Mouse (Mus musculus) forebrain, embryonic 13.5 days (tissue): ENCODE results near the gene Gcnt2. TPM values are rescaled to one million over a fixed set of nuclear protein-coding genes. Genes with fewer than 3 reads are reported as not detected.
"Not testable (repeated sequence)": the region's sequence is repeated elsewhere in the genome, so short reads cannot be mapped to it uniquely, and the experiment has no call there.

ENCODE experiments used
- ATAC-seq: fragments of 200-750 bp; cut with Nextera tagmentation; 2 replicates; pipeline ENCODE4 v1.8.0; 2017
- H3K27ac ChIP-seq: fragments of 300-500 bp; sonication (generic); 2 replicates; pipeline ENCODE4 v1.5.1; 2015; ENCODE audit warnings: inconsistent platforms, mild to moderate bottlenecking, moderate library complexity
- H3K27me3 ChIP-seq: fragments of 300-500 bp; sonication (generic); 2 replicates; pipeline ENCODE4 v1.6.1; 2015; ENCODE audit warnings: mild to moderate bottlenecking, inconsistent platforms
- H3K36me3 ChIP-seq: fragments of 300-500 bp; sonication (generic); 2 replicates; pipeline ENCODE4 v1.6.1; 2015; ENCODE audit warnings: mild to moderate bottlenecking, inconsistent platforms; ENCODE audit not compliant: poor library complexity, severe bottlenecking
- H3K4me1 ChIP-seq: fragments of 300-500 bp; sonication (generic); 2 replicates; pipeline ENCODE4 v1.6.1; 2015; ENCODE audit warnings: inconsistent platforms
- H3K4me2 ChIP-seq: fragments of 300-500 bp; sonication (generic); 2 replicates; pipeline ENCODE4 v1.6.1; 2015; ENCODE audit warnings: inconsistent platforms, mild to moderate bottlenecking, moderate library complexity
- H3K4me3 ChIP-seq: fragments of 300-500 bp; sonication (generic); 2 replicates; pipeline ENCODE4 v1.5.1; 2015; ENCODE audit warnings: mild to moderate bottlenecking, inconsistent platforms
- H3K9ac ChIP-seq: fragments of 300-500 bp; sonication (generic); 2 replicates; pipeline ENCODE4 v1.6.1; 2015; ENCODE audit warnings: mild to moderate bottlenecking, inconsistent platforms
- H3K9me3 ChIP-seq: fragments of 300-500 bp; sonication (generic); replicated peaks from 2 replicates; pipeline ENCODE4 v1.6.1; 2016; ENCODE audit warnings: inconsistent platforms
- WGBS: fragments of 180-500 bp; shearing (Covaris S2); methylation state at CpG from one replicate; pipeline ENCODE4 v1.1.7; 2015; 5-methylcytosine and 5-hydroxymethylcytosine counted together
- polyA plus RNA-seq: library from polyadenylated mRNA; unstranded; fragments of >200 nt; fragmentation: Nextera tagmentation; extraction: Ambion mirVana; gene quantifications from 2 replicates; pipeline ENCODE4 v1.2.1, GENCODE M21; 2015

Gene Gcnt2
- polyA plus RNA-seq, 1 experiment from 2014 or later: 2.8 TPM

GRCm38 (mm10) chr13:40877589-40877988 is 18.0 kb downstream of the Gcnt2 start:
- WGBS: 85% methylated on average over 4 of the region's 4 CpGs
- Histone ChIP-seq H3K4me3 (no peak overlapping the region), H3K4me1 (no peaks in the 10 kb centered on the region), H3K36me3 (no peaks in the 10 kb centered on the region), H3K9me3 (no peaks in the 10 kb centered on the region), H3K27me3 (no peaks in the 10 kb centered on the region), H3K9ac (no peak overlapping the region), H3K4me2 (no peak overlapping the region), H3K27ac (no peak overlapping the region)
- no peak for ATAC-seq

GRCm38 (mm10) chr13:40880557-40880956 is 21.0 kb downstream of the Gcnt2 start:
- no peak overlapping the region for H3K4me2 ChIP-seq
- H3K27me3 ChIP-seq: no peaks in the 10 kb centered on the region
- H3K4me1 ChIP-seq: no peaks in the 10 kb centered on the region
- no peak overlapping the region for H3K4me3 ChIP-seq
- no peak for ATAC-seq
- WGBS: 80% methylated on average over 8 of the region's 8 CpGs
- no peak overlapping the region for H3K9ac ChIP-seq
- H3K9me3 ChIP-seq: no peaks in the 10 kb centered on the region
- no peaks in the 10 kb centered on the region for H3K36me3 ChIP-seq
- no peak overlapping the region for H3K27ac ChIP-seq

- WGBS: 91% methylated on average over 5 of the region's 5 CpGs
- no peak overlapping the region for H3K4me3 ChIP-seq
- no peaks in the 10 kb centered on the region for H3K9me3 ChIP-seq
- peaks cover 12% of the 10 kb centered on the region for H3K4me1 ChIP-seq
- H3K4me2 ChIP-seq: no peak overlapping the region
- H3K36me3 ChIP-seq: no peaks in the 10 kb centered on the region
- H3K27me3 ChIP-seq: no peaks in the 10 kb centered on the region
- no peak overlapping the region for H3K27ac ChIP-seq
- no peak overlapping the region for H3K9ac ChIP-seq
- ATAC-seq: no peak
Measured at GRCm38 (mm10) chr13:40882606-40883005, 23.1 kb downstream of the Gcnt2 start.

GRCm38 (mm10) chr13:40883903-40884302 is 24.3 kb downstream of the Gcnt2 start:
- no peaks in the 10 kb centered on the region for H3K36me3 ChIP-seq

GRCm38 (mm10) chr13:40884878-40885277 is 25.3 kb downstream of the Gcnt2 start:
- no peak for ATAC-seq
- H3K9me3 ChIP-seq: no peaks in the 10 kb centered on the region

More at GRCm38 (mm10) chr13:40883903-40884302, 24.3 kb downstream of the Gcnt2 start:
- H3K9me3 ChIP-seq: no peaks in the 10 kb centered on the region
- no peak for ATAC-seq
- H3K4me1 ChIP-seq: peaks cover 18% of the 10 kb centered on the region
- no peak overlapping the region for H3K4me3 ChIP-seq
- H3K27me3 ChIP-seq: no peaks in the 10 kb centered on the region
- no peak overlapping the region for H3K27ac ChIP-seq
- no peak overlapping the region for H3K4me2 ChIP-seq
- H3K9ac ChIP-seq: no peak overlapping the region
- WGBS: 65% methylated on average over 9 of the region's 9 CpGs

GRCm38 (mm10) chr13:40885935-40886642 is 26.5 kb downstream of the Gcnt2 start:
- peak overlapping the region; percentile 64; the same call in 1 of the 2 replicates for H3K9ac ChIP-seq

More at GRCm38 (mm10) chr13:40884878-40885277, 25.3 kb downstream of the Gcnt2 start:
- Histone ChIP-seq H3K4me1 (peaks cover 23% of the 10 kb centered on the region), H3K4me3 (no peak overlapping the region), H3K27ac (no peak overlapping the region), H3K36me3 (no peaks in the 10 kb centered on the region), H3K4me2 (no peak overlapping the region), H3K27me3 (no peaks in the 10 kb centered on the region), H3K9ac (no peak overlapping the region)
- 64% methylated on average over 5 of the region's 5 CpGs for WGBS

GRCm38 (mm10) chr13:40886643-40887381 is 27.3 kb downstream of the Gcnt2 start:
- Histone ChIP-seq H3K9me3 (no peaks in the 10 kb centered on the region), H3K36me3 (no peaks in the 10 kb centered on the region), H3K4me3 (peak overlapping the region; percentile 42), H3K4me1 (peaks cover 31% of the 10 kb centered on the region), H3K27me3 (no peaks in the 10 kb centered on the region), H3K9ac (peak overlapping the region; percentile 64), H3K4me2 (peak overlapping the region; percentile 66), H3K27ac (no peak overlapping the region; the same call in 1 of the 2 replicates)
- ATAC-seq: peak; percentile 62
- under 1% methylated on average over 22 of the region's 22 CpGs for WGBS

More at GRCm38 (mm10) chr13:40885935-40886642, 26.5 kb downstream of the Gcnt2 start:
- WGBS: 46% methylated on average over 10 of the region's 10 CpGs
- Histone ChIP-seq H3K27ac (no peak overlapping the region), H3K36me3 (no peaks in the 10 kb centered on the region), H3K4me2 (peak overlapping the region; percentile 66), H3K9me3 (no peaks in the 10 kb centered on the region), H3K4me1 (peaks cover 31% of the 10 kb centered on the region), H3K4me3 (peak overlapping the region; percentile 42; the same call in 1 of the 2 replicates), H3K27me3 (no peaks in the 10 kb centered on the region)
- ATAC-seq: no peak; the same call in 1 of the 2 replicates

- peak overlapping the region; percentile 55 for H3K27ac ChIP-seq
Measured at GRCm38 (mm10) chr13:40890595-40890994, 31.0 kb downstream of the Gcnt2 start.

GRCm38 (mm10) chr13:40891369-40891768 is 31.8 kb downstream of the Gcnt2 start:
- not testable (repeated sequence) for H3K9ac ChIP-seq, H3K4me3 ChIP-seq, H3K9me3 ChIP-seq, ATAC-seq, H3K27ac ChIP-seq, H3K27me3 ChIP-seq, H3K36me3 ChIP-seq, H3K4me2 ChIP-seq
- peaks cover 31% of the 10 kb centered on the region for H3K4me1 ChIP-seq
- 94% methylated on average over 1 of the region's 1 CpGs for WGBS

More at GRCm38 (mm10) chr13:40890595-40890994, 31.0 kb downstream of the Gcnt2 start:
- Histone ChIP-seq H3K27me3 (no peaks in the 10 kb centered on the region), H3K4me3 (no peak overlapping the region), H3K4me2 (peak overlapping the region; percentile 34), H3K9ac (no peak overlapping the region), H3K4me1 (peaks cover 31% of the 10 kb centered on the region), H3K36me3 (no peaks in the 10 kb centered on the region), H3K9me3 (no peaks in the 10 kb centered on the region)
- WGBS: 47% methylated on average over 5 of the region's 5 CpGs
- ATAC-seq: peak; percentile 55

- Histone ChIP-seq H3K4me3 (no peak overlapping the region), H3K27ac (no peak overlapping the region), H3K9me3 (no peaks in the 10 kb centered on the region), H3K9ac (no peak overlapping the region), H3K27me3 (no peaks in the 10 kb centered on the region), H3K4me2 (no peak overlapping the region), H3K36me3 (no peaks in the 10 kb centered on the region), H3K4me1 (peaks cover 25% of the 10 kb centered on the region)
- no peak for ATAC-seq
- 89% methylated on average over 7 of the region's 7 CpGs for WGBS
Measured at GRCm38 (mm10) chr13:40892043-40892442, 32.5 kb downstream of the Gcnt2 start.

GRCm38 (mm10) chr13:40892547-40892946 is 33.0 kb downstream of the Gcnt2 start:
- H3K4me1 ChIP-seq: peaks cover 20% of the 10 kb centered on the region
- no peak for ATAC-seq
- WGBS: 77% methylated on average over 4 of the region's 4 CpGs

GRCm38 (mm10) chr13:40893573-40893972 is 34.0 kb downstream of the Gcnt2 start:
- H3K4me1 ChIP-seq: peaks cover 17% of the 10 kb centered on the region
- WGBS: 80% methylated on average over 3 of the region's 3 CpGs
- no peak overlapping the region for H3K4me2 ChIP-seq
- no peak overlapping the region for H3K27ac ChIP-seq
- no peaks in the 10 kb centered on the region for H3K9me3 ChIP-seq
- H3K27me3 ChIP-seq: no peaks in the 10 kb centered on the region
- H3K4me3 ChIP-seq: no peak overlapping the region
- H3K9ac ChIP-seq: no peak overlapping the region
- H3K36me3 ChIP-seq: no peaks in the 10 kb centered on the region
- ATAC-seq: no peak

More at GRCm38 (mm10) chr13:40892547-40892946, 33.0 kb downstream of the Gcnt2 start:
- H3K9ac ChIP-seq: no peak overlapping the region
- no peaks in the 10 kb centered on the region for H3K27me3 ChIP-seq
- no peak overlapping the region for H3K4me2 ChIP-seq
- no peaks in the 10 kb centered on the region for H3K9me3 ChIP-seq
- H3K36me3 ChIP-seq: no peaks in the 10 kb centered on the region
- no peak overlapping the region for H3K27ac ChIP-seq
- no peak overlapping the region for H3K4me3 ChIP-seq
